Mouse (Mus musculus) bone marrow, adult 2 months (tissue): ENCODE data around the gene Kcnk3. TPM values are rescaled to one million over a fixed set of nuclear protein-coding genes. Genes with fewer than 3 reads are reported as not detected.
A peak's percentile ranks its signal among the peaks of the same experiment; 100 is the strongest.

Experiments used
- H3K27ac ChIP-seq: fragments of 200-500 bp; 2 replicates; pipeline ENCODE4 v1.5.1; 2012; ENCODE audit warnings: low read depth, mild to moderate bottlenecking, control low read depth, inconsistent platforms, low read length; ENCODE audit not compliant: control insufficient read depth, poor library complexity, insufficient read depth
- H3K4me1 ChIP-seq: fragments of 200-500 bp; 2 replicates; pipeline ENCODE4 v1.6.1; 2011; ENCODE audit warnings: low read length; ENCODE audit not compliant: control insufficient read depth, insufficient read depth
- H3K4me3 ChIP-seq: fragments of 200-500 bp; replicated peaks from 2 replicates; pipeline ENCODE3; 2011; ENCODE audit warnings: mild to moderate bottlenecking, low read depth, low read length, control low read depth; ENCODE audit not compliant: control insufficient read depth
- CTCF ChIP-seq: fragments of 200-500 bp; IDR thresholded peaks from 2 replicates; pipeline ENCODE4 v1.5.1; 2011; ENCODE audit warnings: low read length, control low read depth; ENCODE audit not compliant: control insufficient read depth, insufficient read depth
- POLR2A ChIP-seq: fragments of 200-500 bp; IDR thresholded peaks from 2 replicates; pipeline ENCODE4 v1.6.1; 2011; ENCODE audit warnings: low read depth, mild to moderate bottlenecking, control low read depth, low read length, borderline replicate concordance; ENCODE audit not compliant: control insufficient read depth
- WGBS: fragments of 180-500 bp; shearing (Covaris S2); methylation state at CpG from one replicate; pipeline ENCODE4 v1.1.7; 2018; 5-methylcytosine and 5-hydroxymethylcytosine counted together
- polyA plus RNA-seq: library from polyadenylated mRNA; stranded (reverse); fragments of >200 nt; gene quantifications from 2 replicates; pipeline ENCODE4 v1.2.4, GENCODE M21; 2011; ENCODE audit warnings: low replicate concordance; ENCODE audit not compliant: missing spikeins, insufficient read depth, insufficient read length

Kcnk3 gene
- polyA plus RNA-seq, 1 experiment = 0.40 TPM

GRCm38 (mm10) chr5:30638041-30638440, 50.1 kb downstream of the Kcnk3 start:
- TF ChIP-seq POLR2A (no peak), CTCF (peak; percentile 87)
- H3K27ac ChIP-seq = no peak overlapping the region
- 4% methylated on average over 6 of the region's 6 CpGs for WGBS
- no peaks in the 10 kb centered on the region; the same call in 1 of the 2 replicates for H3K4me1 ChIP-seq
- no peak overlapping the region for H3K4me3 ChIP-seq

- no peak overlapping the region for H3K4me3 ChIP-seq
- TF ChIP-seq POLR2A (no peak), CTCF (no peak)
- WGBS = 55% methylated on average over 5 of the region's 5 CpGs
- H3K4me1 ChIP-seq = no peaks in the 10 kb centered on the region
- H3K27ac ChIP-seq = no peak overlapping the region
Measured at GRCm38 (mm10) chr5:30643477-30644179, 55.7 kb downstream of the Kcnk3 start.

GRCm38 (mm10) chr5:30646036-30646435, 58.1 kb downstream of the Kcnk3 start:
- no peak overlapping the region for H3K4me3 ChIP-seq
- H3K27ac ChIP-seq = no peak overlapping the region
- peaks cover 6% of the 10 kb centered on the region for H3K4me1 ChIP-seq
- WGBS = 80% methylated on average over 2 of the region's 2 CpGs
- TF ChIP-seq CTCF (no peak), POLR2A (no peak)

GRCm38 (mm10) chr5:30647396-30647795, 59.4 kb downstream of the Kcnk3 start:
- Histone ChIP-seq H3K27ac (no peak overlapping the region), H3K4me1 (peaks cover 8% of the 10 kb centered on the region), H3K4me3 (peak overlapping the region; percentile 97)
- TF ChIP-seq POLR2A = no peak
- no peak for TF ChIP-seq CTCF
- WGBS = 16% methylated on average over 9 of the region's 9 CpGs

- WGBS = under 1% methylated on average over 38 of the region's 38 CpGs
- Histone ChIP-seq H3K4me3 (peak within 1 kb of the TSS; percentile 97), H3K4me1 (peaks cover 8% of the 10 kb centered on the region), H3K27ac (peak within 1 kb of the TSS; percentile 49)
- TF ChIP-seq CTCF = no peak
- TF ChIP-seq POLR2A = peak; percentile 56; the same call in 1 of the 2 replicates
Measured at GRCm38 (mm10) chr5:30647815-30648560, 60.0 kb downstream of the Kcnk3 start, which contains the start of gene Slc35f6. Gene Slc35f6, plus strand, starts transcription at chr5:30647933.

GRCm38 (mm10) chr5:30649558-30649957, 61.6 kb downstream of the Kcnk3 start:
- Histone ChIP-seq H3K4me3 (no peak overlapping the region), H3K4me1 (peaks cover 8% of the 10 kb centered on the region), H3K27ac (0 out of 2 replicates have a peak overlapping the region, but pooled peaks have one; percentile 7)
- 54% methylated on average over 4 of the region's 4 CpGs for whole genome bisulfite sequencing
- TF ChIP-seq POLR2A (no peak), CTCF (no peak)

GRCm38 (mm10) chr5:30650756-30651155, 62.8 kb downstream of the Kcnk3 start:
- Histone ChIP-seq H3K27ac (peak overlapping the region; percentile 30; the same call in 1 of the 2 replicates), H3K4me1 (peaks cover 8% of the 10 kb centered on the region), H3K4me3 (no peak overlapping the region)
- TF ChIP-seq CTCF (no peak), POLR2A (no peak)
- 17% methylated on average over 3 of the region's 3 CpGs for WGBS

- Histone ChIP-seq H3K27ac (no peak overlapping the region), H3K4me3 (no peak overlapping the region), H3K4me1 (peaks cover 8% of the 10 kb centered on the region)
- no peak for TF ChIP-seq POLR2A
- no peak for TF ChIP-seq CTCF
- WGBS = 77% methylated on average over 3 of the region's 3 CpGs
Measured at GRCm38 (mm10) chr5:30651554-30651953, 63.6 kb downstream of the Kcnk3 start.

- 69% methylated on average over 6 of the region's 6 CpGs for WGBS
- TF ChIP-seq CTCF (no peak), POLR2A (no peak)
- Histone ChIP-seq H3K27ac (no peak overlapping the region), H3K4me1 (peaks cover 8% of the 10 kb centered on the region), H3K4me3 (no peak overlapping the region)
Measured at GRCm38 (mm10) chr5:30653246-30653645, 65.3 kb downstream of the Kcnk3 start.
